Mouse (Mus musculus) v-Abl transformed pro-B cells (cell line): ENCODE results near the gene Cdk2ap1.

ENCODE experiments used
- in situ Hi-C, 2 experiments: fragments of 400-800 bp; cut with MboI; formaldehyde crosslinking; loops; one replicate each; pipeline ENCODE4 v1.15.1; 2025; ENCODE audit not compliant: unreplicated experiment in 2 of 2

Cdk2ap1 gene

GRCm38 (mm10) chr5:124299307-124299706 lies 63.6 kb downstream of the Cdk2ap1 start:
- in situ Hi-C loops, result loop anchor here (5.0 kb wide), 2 partner anchors 132 to 137 kb away; no protein-coding TSS in a partner anchor

GRCm38 (mm10) chr5:124296475-124296874 lies 66.4 kb downstream of the Cdk2ap1 start:
- in situ Hi-C loops, result loop anchor here (5.0 kb wide), 2 partner anchors 129 to 134 kb away; no protein-coding TSS in a partner anchor
